Mouse (Mus musculus) hindbrain, embryonic 14.5 days (tissue): ENCODE measurements around the gene Efna1. TPM values are rescaled to one million over a fixed set of nuclear protein-coding genes. Genes with fewer than 3 reads are reported as not detected.

Experiments used
- ATAC-seq: fragments of 200-750 bp; cut with Nextera tagmentation; 2 replicates; pipeline ENCODE4 v1.8.0; 2017; ENCODE audit warnings: moderate number of reproducible peaks, mild to moderate bottlenecking, moderate TSS enrichment, moderate library complexity; ENCODE audit not compliant: low FRiP score
- DNase-seq: peaks from one replicate; pipeline ENCODE4 v3.0.0-alpha.2; 2015; ENCODE audit warnings: low spot score
- H3K27ac ChIP-seq: fragments of 300-500 bp; sonication (generic); 2 replicates; pipeline ENCODE4 v1.5.1; 2014; ENCODE audit warnings: mild to moderate bottlenecking, moderate library complexity
- H3K27me3 ChIP-seq: fragments of 300-500 bp; sonication (generic); 2 replicates; pipeline ENCODE4 v1.6.1; 2014; ENCODE audit warnings: mild to moderate bottlenecking, low read length, mixed read lengths; ENCODE audit not compliant: control insufficient read depth, insufficient read depth
- H3K36me3 ChIP-seq: fragments of 300-500 bp; sonication (generic); replicated peaks from 2 replicates; pipeline ENCODE4 v1.6.1; 2014; ENCODE audit not compliant: control insufficient read depth, insufficient read depth
- H3K4me1 ChIP-seq: fragments of 300-500 bp; sonication (generic); replicated peaks from 2 replicates; pipeline ENCODE4 v1.6.1; 2014; ENCODE audit warnings: antibody characterized with exemption, low read length, mixed read lengths; ENCODE audit not compliant: control insufficient read depth, insufficient read depth
- H3K4me2 ChIP-seq: fragments of 300-500 bp; sonication (generic); replicated peaks from 2 replicates; pipeline ENCODE4 v1.6.1; 2014; ENCODE audit warnings: mild to moderate bottlenecking, moderate library complexity
- H3K4me3 ChIP-seq: fragments of 300-500 bp; sonication (generic); replicated peaks from 2 replicates; pipeline ENCODE4 v1.5.1; 2014; ENCODE audit warnings: mild to moderate bottlenecking, low read length
- H3K9ac ChIP-seq: fragments of 300-500 bp; sonication (generic); 2 replicates; pipeline ENCODE4 v1.6.1; 2014
- H3K9me3 ChIP-seq: fragments of 300-500 bp; sonication (generic); 2 replicates; pipeline ENCODE4 v1.6.1; 2016; ENCODE audit warnings: low read length; ENCODE audit not compliant: control insufficient read depth
- WGBS: fragments of 180-500 bp; shearing (Covaris S2); extraction: QIAGEN DNeasy Blood & Tissue Kit; methylation state at CpG from one replicate; pipeline ENCODE4 v1.1.7; 2014; 5-methylcytosine and 5-hydroxymethylcytosine counted together
- polyA plus RNA-seq: library from polyadenylated mRNA; unstranded; fragments of >200 nt; fragmentation: Nextera tagmentation; extraction: Ambion mirVana; gene quantifications from 2 replicates; pipeline ENCODE4 v1.2.1, GENCODE M21; 2014

Efna1 gene
- 9.4 and 10.8 TPM in 2 replicates for polyA plus RNA-seq

DNA sequence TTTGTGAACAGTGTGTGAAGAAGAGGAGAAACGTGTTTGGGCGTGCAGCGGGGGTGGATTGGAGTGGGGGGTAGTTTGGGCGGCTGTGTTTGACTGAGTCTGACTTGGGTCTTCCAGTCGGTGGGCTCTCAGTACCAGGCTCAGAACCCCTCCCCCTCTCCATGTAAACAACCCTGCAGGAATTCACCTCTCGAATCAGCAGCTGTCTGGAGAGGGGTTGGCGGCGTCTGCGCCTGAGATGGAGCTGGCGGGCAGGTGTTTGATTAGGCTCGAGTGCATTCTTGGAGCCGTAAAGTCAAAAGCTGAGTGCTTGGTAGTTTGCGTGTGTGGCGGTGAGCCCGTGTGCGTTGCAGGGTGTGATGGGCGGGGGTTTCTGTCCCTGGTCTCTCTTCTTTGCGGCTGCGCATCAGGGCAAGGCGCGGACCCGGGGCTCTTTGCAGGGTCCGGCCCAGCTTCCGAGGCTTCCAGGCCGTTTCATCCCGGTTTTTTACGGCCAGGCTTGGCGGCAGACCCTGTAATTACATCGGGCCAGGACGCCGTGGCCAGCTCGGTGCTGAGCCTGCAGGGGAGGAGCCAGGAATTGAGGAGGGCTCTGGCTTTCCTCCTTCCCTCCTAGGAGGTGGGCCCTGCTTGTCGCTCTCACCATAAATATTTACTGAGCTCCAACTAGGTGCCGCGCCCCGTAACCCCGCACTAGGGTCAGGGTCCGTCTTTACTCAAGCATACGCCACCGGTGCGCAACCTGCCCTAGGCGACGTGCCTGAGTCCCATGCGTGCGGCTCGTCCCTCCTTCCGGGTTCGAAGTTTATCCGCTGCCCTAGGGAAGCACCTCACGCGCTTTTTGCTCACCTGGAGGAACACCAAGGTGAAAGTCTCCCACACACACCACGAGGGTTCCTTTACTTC is at the start of gene Efna1:
Gene Efna1 (minus strand): TSS at position 537 of the 906 bp plus-strand sequence.
- peak within 1 kb of the TSS; percentile 61 for H3K9ac ChIP-seq
- DNase-seq (peak; percentile 44), ATAC-seq (peak; percentile 25; the same call in 1 of the 2 replicates)
- no peak within 1 kb of the TSS; the same call in 1 of the 2 replicates for H3K27ac ChIP-seq
- H3K36me3 ChIP-seq = no peaks in the 10 kb centered on the region
- peaks cover 28% of the 10 kb centered on the region for H3K4me1 ChIP-seq
- peak within 1 kb of the TSS; percentile 95 for H3K4me2 ChIP-seq
- peak within 1 kb of the TSS; percentile 46 for H3K4me3 ChIP-seq
- H3K9me3 ChIP-seq = no peaks in the 10 kb centered on the region
- under 1% methylated on average over 52 of the region's 52 CpGs for WGBS
- H3K27me3 ChIP-seq = peaks cover 29% of the 10 kb centered on the region

DNA sequence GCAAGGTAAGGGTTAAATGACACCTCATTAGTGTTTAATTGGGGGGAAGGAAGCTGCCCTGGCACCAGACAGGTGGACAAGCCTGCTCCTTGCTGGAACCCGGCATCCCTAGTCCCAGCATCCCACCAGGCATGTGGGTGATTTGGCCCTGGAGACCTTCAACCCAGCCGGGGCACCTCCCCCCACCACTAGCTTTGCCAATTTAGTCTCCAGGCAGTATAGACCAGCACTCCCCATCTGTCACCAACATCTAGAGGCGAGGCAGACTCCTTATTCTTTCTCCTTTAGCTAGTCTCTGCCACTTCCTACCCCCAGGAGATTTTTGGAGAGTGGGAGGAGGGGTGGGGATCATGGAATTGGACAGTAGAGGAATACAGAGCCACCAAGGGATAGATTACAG is 49.4 kb upstream of the Efna1 start:
- H3K27me3 ChIP-seq = no peaks in the 10 kb centered on the region
- H3K27ac ChIP-seq = no peak overlapping the region
- no peaks in the 10 kb centered on the region for H3K36me3 ChIP-seq
- no peak for DNase-seq
- no peak overlapping the region for H3K4me2 ChIP-seq
- WGBS = 27% methylated on average over 3 of the region's 3 CpGs
- H3K4me1 ChIP-seq = peaks cover 40% of the 10 kb centered on the region
- no peak overlapping the region for H3K9ac ChIP-seq
- no peak overlapping the region for H3K4me3 ChIP-seq
- ATAC-seq = no peak
- no peaks in the 10 kb centered on the region for H3K9me3 ChIP-seq

GRCm38 (mm10) chr3:89328623-89329022 is 47.7 kb upstream of the Efna1 start:
- DNase-seq = no peak
- ATAC-seq = no peak

GRCm38 (mm10) chr3:89327371-89327870 is 46.5 kb upstream of the Efna1 start:
- peak overlapping the region; percentile 18; the same call in 1 of the 2 replicates for H3K9ac ChIP-seq
- DNase-seq (no peak), ATAC-seq (no peak)
- no peaks in the 10 kb centered on the region for H3K27me3 ChIP-seq
- H3K4me3 ChIP-seq = no peak overlapping the region
- 27% methylated on average over 9 of the region's 9 CpGs for WGBS
- no peak overlapping the region for H3K4me2 ChIP-seq
- H3K9me3 ChIP-seq = no peaks in the 10 kb centered on the region
- H3K27ac ChIP-seq = no peak overlapping the region
- peaks cover 32% of the 10 kb centered on the region for H3K4me1 ChIP-seq
- no peaks in the 10 kb centered on the region for H3K36me3 ChIP-seq

More at GRCm38 (mm10) chr3:89328623-89329022, 47.7 kb upstream of the Efna1 start:
- 13% methylated on average over 4 of the region's 4 CpGs for WGBS
- no peak overlapping the region for H3K27ac ChIP-seq
- no peaks in the 10 kb centered on the region for H3K9me3 ChIP-seq
- no peak overlapping the region for H3K4me2 ChIP-seq
- H3K4me3 ChIP-seq = no peak overlapping the region
- no peaks in the 10 kb centered on the region for H3K27me3 ChIP-seq
- no peaks in the 10 kb centered on the region for H3K36me3 ChIP-seq
- H3K9ac ChIP-seq = no peak overlapping the region
- peaks cover 40% of the 10 kb centered on the region for H3K4me1 ChIP-seq

- Histone ChIP-seq H3K27me3 (no peaks in the 10 kb centered on the region), H3K4me3 (no peak overlapping the region), H3K4me1 (peaks cover 21% of the 10 kb centered on the region), H3K27ac (no peak overlapping the region), H3K9ac (no peak overlapping the region), H3K9me3 (no peaks in the 10 kb centered on the region), H3K4me2 (no peak overlapping the region), H3K36me3 (no peaks in the 10 kb centered on the region)
- WGBS = 93% methylated on average over 8 of the region's 8 CpGs
- ATAC-seq (no peak), DNase-seq (no peak)
Observed at GRCm38 (mm10) chr3:89325882-89326281, 44.9 kb upstream of the Efna1 start.

DNA sequence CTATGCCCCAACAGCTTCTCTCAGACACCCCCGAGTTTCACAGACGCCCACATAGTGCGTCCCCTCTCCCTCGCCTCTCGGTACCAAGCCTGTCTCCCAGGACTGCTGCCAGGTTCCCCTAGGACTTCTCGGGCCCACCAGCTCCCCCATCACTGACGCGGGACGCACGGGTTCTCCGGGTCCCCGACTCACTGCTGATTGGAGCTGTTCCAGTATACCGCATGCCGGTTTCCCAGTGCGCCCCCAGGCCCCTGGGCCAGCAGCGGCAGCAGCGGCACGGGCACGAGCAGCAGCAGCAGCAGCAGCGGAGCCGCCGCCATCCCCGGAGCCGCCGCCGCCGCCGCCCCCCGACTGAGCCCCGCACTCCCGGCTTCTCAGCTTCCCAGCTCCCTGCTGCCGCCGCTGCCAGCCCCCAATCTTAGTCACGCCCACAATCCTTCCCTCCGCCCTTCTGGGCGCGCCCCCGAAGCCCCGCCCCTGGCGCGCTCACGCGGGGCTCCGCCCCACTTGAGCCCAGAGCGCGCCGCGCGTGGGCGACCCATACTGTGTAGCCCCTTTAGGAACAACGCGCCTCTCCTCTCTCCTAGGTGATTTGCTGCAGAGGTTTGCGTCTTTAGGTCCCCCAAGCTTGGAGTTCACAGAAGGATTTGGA is 41.7 kb upstream of the Efna1 start, which contains the start of gene Efna3:
Gene Efna3 (minus strand): TSS at position 452 of the 652 bp plus-strand sequence.
- Histone ChIP-seq H3K36me3 (no peaks in the 10 kb centered on the region), H3K27me3 (peaks cover 12% of the 10 kb centered on the region; the same call in 1 of the 2 replicates), H3K9ac (peak within 1 kb of the TSS; percentile 96), H3K4me3 (peak within 1 kb of the TSS; percentile 51), H3K27ac (peak within 1 kb of the TSS; percentile 95), H3K4me2 (peak within 1 kb of the TSS; percentile 78), H3K9me3 (no peaks in the 10 kb centered on the region), H3K4me1 (peaks cover 25% of the 10 kb centered on the region)
- ATAC-seq (peak; percentile 31), DNase-seq (peak; percentile 85)
- WGBS = under 1% methylated on average over 46 of the region's 53 CpGs

- Histone ChIP-seq H3K4me2 (peak overlapping the region; percentile 78), H3K27me3 (peaks cover 12% of the 10 kb centered on the region; the same call in 1 of the 2 replicates), H3K27ac (peak overlapping the region; percentile 95), H3K4me1 (peaks cover 20% of the 10 kb centered on the region), H3K36me3 (no peaks in the 10 kb centered on the region), H3K9me3 (no peaks in the 10 kb centered on the region), H3K4me3 (peak overlapping the region; percentile 51), H3K9ac (peak overlapping the region; percentile 96)
- ATAC-seq (no peak), DNase-seq (no peak)
- 1% methylated on average over 14 of the region's 14 CpGs for WGBS
Observed at GRCm38 (mm10) chr3:89322131-89322500, 41.2 kb upstream of the Efna1 start.

- Histone ChIP-seq H3K27ac (peak overlapping the region; percentile 95), H3K4me1 (peaks cover 20% of the 10 kb centered on the region), H3K4me2 (peak overlapping the region; percentile 78), H3K36me3 (no peaks in the 10 kb centered on the region), H3K4me3 (peak overlapping the region; percentile 51), H3K27me3 (peaks cover 12% of the 10 kb centered on the region; the same call in 1 of the 2 replicates), H3K9ac (peak overlapping the region; percentile 96), H3K9me3 (no peaks in the 10 kb centered on the region)
- DNase-seq (no peak), ATAC-seq (peak; percentile 17)
- under 1% methylated on average over 60 of the region's 66 CpGs for WGBS
Observed at GRCm38 (mm10) chr3:89321183-89322130, 40.5 kb upstream of the Efna1 start.
